Mouse (Mus musculus) liver, postnatal 0 days (tissue): Measurements from ENCODE around the gene Agpat1.

Source experiments
- CTCF ChIP-seq: sonication (generic); IDR thresholded peaks from 2 replicates; pipeline ENCODE4 v1.5.1; 2016; ENCODE audit warnings: antibody characterized with exemption, low read depth
- EP300 ChIP-seq: IDR thresholded peaks from 2 replicates; pipeline ENCODE4 v1.6.1; 2016; ENCODE audit warnings: antibody characterized with exemption, low read depth, mild to moderate bottlenecking

DNA sequence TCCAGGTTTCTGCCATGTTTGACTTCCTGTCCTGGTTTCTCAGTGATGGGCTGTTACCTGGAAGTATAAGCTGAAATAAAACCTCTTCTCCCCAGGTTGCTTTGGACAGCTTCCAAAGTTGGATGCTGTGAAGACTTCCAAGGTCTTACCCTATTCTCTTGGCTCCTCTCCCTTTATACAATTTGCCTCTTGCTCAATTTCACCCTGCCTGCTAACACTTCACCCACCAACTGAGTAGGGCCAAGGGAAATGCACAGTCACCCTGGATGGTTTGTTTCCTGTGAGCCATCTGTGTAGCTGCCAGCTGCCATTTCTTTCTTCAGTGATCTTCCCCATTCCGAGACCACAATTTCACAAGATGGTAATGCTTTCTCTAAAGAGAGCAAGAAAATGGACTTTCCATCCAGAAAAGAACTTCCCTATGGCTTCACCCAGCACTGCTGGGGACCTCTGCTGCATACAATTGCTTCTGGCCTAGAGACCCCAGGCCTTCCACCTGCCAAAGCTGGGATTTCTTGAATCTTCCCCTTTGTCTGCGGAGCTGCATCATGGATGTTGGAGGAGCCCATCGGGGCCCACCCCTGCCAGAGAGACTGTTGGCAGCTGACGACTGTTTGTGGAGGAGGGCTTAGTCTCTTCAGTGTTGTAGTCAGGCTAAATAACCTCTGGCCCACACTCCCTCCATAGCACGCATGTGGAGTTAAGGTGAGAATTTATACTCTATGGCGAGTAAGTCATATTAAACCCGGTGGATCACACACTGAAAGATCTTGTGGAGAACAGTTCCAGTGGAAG lies 35.6 kb downstream of the Agpat1 start:
- no peak for TF ChIP-seq CTCF
- no peak for TF ChIP-seq EP300
